Mouse (Mus musculus): ENCODE data around the gene 2010300C02Rik. TPM values are rescaled to one million over a fixed set of nuclear protein-coding genes. Genes with fewer than 3 reads are reported as not detected.
A peak's percentile ranks its signal among the peaks of the same experiment; 100 is the strongest.

2010300C02Rik gene
- polyA plus RNA-seq, 1 experiment from 2014 or later = 4.6 TPM

GRCm38 (mm10) chr1:37664496-37664895 is 55.4 kb downstream of the 2010300C02Rik start:
- Histone ChIP-seq H3K9me3 (no peaks in the 10 kb centered on the region), H3K4me3 (no peak overlapping the region), H3K27ac (replicated peaks) (no peak overlapping the region), H3K4me2 (no peak overlapping the region), H3K27me3 (replicated peaks) (no peaks in the 10 kb centered on the region), H3K36me3 (no peaks in the 10 kb centered on the region), H3K9ac (no peak overlapping the region), H3K4me1 (no peaks in the 10 kb centered on the region)
- no peak for ATAC-seq (ENCODE audit: extremely low read depth, insufficient number of reproducible peaks, low FRiP score, low TSS enrichment)
- WGBS = 80% methylated on average over 2 of the region's 2 CpGs

DNA sequence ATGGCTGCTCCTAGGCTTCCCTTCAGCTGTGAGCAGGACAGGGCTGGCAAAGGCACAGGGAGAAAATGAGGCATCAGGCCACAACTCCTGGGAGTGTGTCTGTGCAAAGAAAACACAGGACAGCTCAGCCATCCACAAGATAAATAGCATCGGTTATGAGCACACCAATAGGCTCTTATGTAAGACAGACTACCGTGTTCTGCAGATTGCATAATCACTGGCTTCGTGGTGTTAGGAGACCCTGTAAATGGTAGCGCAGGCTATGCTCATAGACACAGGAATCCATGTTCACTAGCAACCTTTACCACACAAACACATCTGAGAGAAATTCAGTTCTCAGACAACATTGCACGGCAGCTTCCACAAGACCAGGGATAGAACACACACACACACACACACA is 56.3 kb downstream of the 2010300C02Rik start:
- Histone ChIP-seq H3K9ac (no peak overlapping the region), H3K4me2 (no peak overlapping the region), H3K27me3 (replicated peaks) (no peaks in the 10 kb centered on the region), H3K4me1 (no peaks in the 10 kb centered on the region), H3K4me3 (no peak overlapping the region), H3K27ac (replicated peaks) (no peak overlapping the region), H3K36me3 (no peaks in the 10 kb centered on the region), H3K9me3 (no peaks in the 10 kb centered on the region)
- ATAC-seq (ENCODE audit: extremely low read depth, insufficient number of reproducible peaks, low FRiP score, low TSS enrichment) = no peak
- 69% methylated on average over 5 of the region's 5 CpGs for WGBS

DNA sequence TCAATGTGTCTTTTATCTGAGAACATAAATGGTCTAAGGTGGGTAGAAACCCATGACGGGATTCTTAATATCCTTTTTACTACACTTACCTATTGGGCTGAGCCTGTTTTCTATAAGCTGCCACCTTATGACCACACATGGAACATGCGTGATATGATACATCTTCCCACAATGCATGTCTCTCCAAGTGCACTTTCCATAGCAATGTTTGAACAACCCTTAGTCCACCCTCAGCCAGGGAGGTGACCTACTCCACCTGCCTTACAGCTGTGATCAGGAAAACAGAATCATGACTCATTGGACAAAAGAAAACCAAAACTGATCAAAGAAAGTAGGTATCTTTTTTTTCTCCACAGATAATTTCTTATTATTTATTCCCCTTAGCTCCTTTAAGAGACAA is 63.9 kb downstream of the 2010300C02Rik start:
- H3K27ac ChIP-seq (replicated peaks) = no peak overlapping the region
- H3K9ac ChIP-seq = no peak overlapping the region
- ATAC-seq (ENCODE audit: extremely low read depth, insufficient number of reproducible peaks, low FRiP score, low TSS enrichment) = no peak
- no peak overlapping the region for H3K4me2 ChIP-seq
- H3K9me3 ChIP-seq = peaks cover 9% of the 10 kb centered on the region
- H3K4me1 ChIP-seq = no peaks in the 10 kb centered on the region
- no peaks in the 10 kb centered on the region for H3K27me3 ChIP-seq (replicated peaks)
- H3K36me3 ChIP-seq = no peaks in the 10 kb centered on the region
- no peak overlapping the region for H3K4me3 ChIP-seq
- WGBS = 77% methylated on average over 2 of the region's 2 CpGs

DNA sequence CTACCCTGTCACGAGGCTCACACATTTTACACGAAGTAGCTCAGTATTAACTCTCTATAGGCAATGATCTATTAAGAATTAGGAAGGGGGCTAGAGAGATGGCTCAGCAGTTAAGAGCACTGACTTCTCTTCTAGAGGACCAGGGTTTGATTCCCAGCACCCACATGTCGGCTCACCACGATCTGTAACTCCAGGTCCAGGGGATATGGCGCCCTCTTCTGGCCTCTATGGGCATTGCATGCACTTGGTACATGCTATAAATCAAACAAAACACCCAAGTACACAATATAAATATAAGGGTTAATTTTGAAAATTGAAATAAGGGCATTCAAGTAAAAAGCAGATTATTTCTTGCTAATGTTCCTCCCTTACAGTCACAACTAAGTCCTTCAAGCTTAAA is 65.9 kb downstream of the 2010300C02Rik start:
- Histone ChIP-seq H3K9ac (no peak overlapping the region), H3K27ac (replicated peaks) (no peak overlapping the region), H3K36me3 (no peaks in the 10 kb centered on the region), H3K9me3 (peaks cover 9% of the 10 kb centered on the region), H3K27me3 (replicated peaks) (no peaks in the 10 kb centered on the region), H3K4me3 (no peak overlapping the region), H3K4me2 (no peak overlapping the region), H3K4me1 (no peaks in the 10 kb centered on the region)
- no peak for ATAC-seq (ENCODE audit: extremely low read depth, insufficient number of reproducible peaks, low FRiP score, low TSS enrichment)
- WGBS = 72% methylated on average over 5 of the region's 5 CpGs

DNA sequence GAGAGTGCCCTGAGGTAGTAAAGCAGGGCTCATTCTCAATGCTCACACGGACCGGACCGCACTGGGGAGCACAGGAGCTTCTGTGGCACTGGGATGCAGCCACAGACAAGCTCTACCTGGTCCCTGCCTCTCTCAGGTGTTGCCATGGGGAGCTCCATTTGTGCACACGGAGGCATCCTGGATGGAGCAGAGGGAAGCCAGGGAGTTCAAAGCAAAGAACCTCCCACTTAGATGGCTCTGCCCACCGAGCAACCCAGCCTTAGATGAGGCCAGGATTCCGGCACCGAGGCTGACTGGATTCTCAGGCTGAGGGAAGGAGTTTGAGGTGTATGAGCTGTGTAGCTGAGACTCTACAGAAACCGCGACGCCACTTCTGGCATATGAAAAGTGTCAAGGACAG is 72.8 kb downstream of the 2010300C02Rik start:
- H3K4me1 ChIP-seq = no peaks in the 10 kb centered on the region
- H3K27ac ChIP-seq (replicated peaks) = no peak overlapping the region
- no peaks in the 10 kb centered on the region for H3K9me3 ChIP-seq
- 84% methylated on average over 10 of the region's 10 CpGs for WGBS
- no peak overlapping the region for H3K4me2 ChIP-seq
- ATAC-seq (ENCODE audit: extremely low read depth, insufficient number of reproducible peaks, low FRiP score, low TSS enrichment) = no peak
- H3K36me3 ChIP-seq = no peaks in the 10 kb centered on the region
- no peak overlapping the region for H3K4me3 ChIP-seq
- no peak overlapping the region for H3K9ac ChIP-seq
- H3K27me3 ChIP-seq (replicated peaks) = no peaks in the 10 kb centered on the region

DNA sequence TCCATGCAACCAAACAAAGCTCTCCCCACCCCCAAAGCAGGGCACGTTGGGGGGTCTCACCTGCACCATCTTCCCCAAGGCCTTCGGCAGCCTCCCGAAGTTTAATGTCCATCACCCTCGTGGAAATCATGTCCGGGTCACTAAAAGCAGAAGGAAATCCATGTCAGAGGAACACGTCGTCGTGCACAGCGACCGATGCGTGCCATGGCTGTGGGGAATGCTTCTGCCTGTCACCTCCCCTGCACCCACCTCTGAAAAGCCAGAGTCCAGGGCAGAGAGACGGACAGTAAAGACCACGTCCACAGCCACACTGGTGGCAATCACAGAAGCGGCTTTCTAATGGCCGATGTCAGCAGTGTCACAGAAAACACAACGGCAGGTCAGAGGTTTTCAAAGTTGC is 75.4 kb downstream of the 2010300C02Rik start:
- no peaks in the 10 kb centered on the region for H3K36me3 ChIP-seq
- WGBS = 89% methylated on average over 16 of the region's 16 CpGs
- no peak for ATAC-seq (ENCODE audit: extremely low read depth, insufficient number of reproducible peaks, low FRiP score, low TSS enrichment)

GRCm38 (mm10) chr1:37643794-37644365 is 76.0 kb downstream of the 2010300C02Rik start:
- Histone ChIP-seq H3K9ac (no peak overlapping the region), H3K4me1 (peaks cover 2% of the 10 kb centered on the region; the same call in 1 of the 2 replicates), H3K4me2 (no peak overlapping the region), H3K36me3 (no peaks in the 10 kb centered on the region), H3K27ac (replicated peaks) (no peak overlapping the region), H3K27me3 (replicated peaks) (no peaks in the 10 kb centered on the region), H3K9me3 (no peaks in the 10 kb centered on the region), H3K4me3 (no peak overlapping the region)
- ATAC-seq (ENCODE audit: extremely low read depth, insufficient number of reproducible peaks, low FRiP score, low TSS enrichment) = no peak
- WGBS = 65% methylated on average over 5 of the region's 5 CpGs

More for the DNA sequence above, 75.4 kb downstream of the 2010300C02Rik start:
- H3K4me1 ChIP-seq = no peaks in the 10 kb centered on the region
- no peaks in the 10 kb centered on the region for H3K27me3 ChIP-seq (replicated peaks)
- no peak overlapping the region for H3K27ac ChIP-seq (replicated peaks)
- no peaks in the 10 kb centered on the region for H3K9me3 ChIP-seq
- no peak overlapping the region for H3K4me3 ChIP-seq
- no peak overlapping the region for H3K9ac ChIP-seq
- no peak overlapping the region for H3K4me2 ChIP-seq

- no peaks in the 10 kb centered on the region for H3K27me3 ChIP-seq (replicated peaks)
- no peak overlapping the region for H3K9ac ChIP-seq
- H3K27ac ChIP-seq (replicated peaks) = no peak overlapping the region
- H3K4me1 ChIP-seq = peaks cover 5% of the 10 kb centered on the region; the same call in 1 of the 2 replicates
- H3K4me2 ChIP-seq = no peak overlapping the region
- 82% methylated on average over 11 of the region's 11 CpGs for WGBS
- H3K4me3 ChIP-seq = no peak overlapping the region
- no peak for ATAC-seq (ENCODE audit: extremely low read depth, insufficient number of reproducible peaks, low FRiP score, low TSS enrichment)
- no peaks in the 10 kb centered on the region for H3K36me3 ChIP-seq
- no peaks in the 10 kb centered on the region for H3K9me3 ChIP-seq
These were observed 78.5 kb downstream of the 2010300C02Rik start for GRCm38 (mm10) chr1:37641361-37641760.

DNA sequence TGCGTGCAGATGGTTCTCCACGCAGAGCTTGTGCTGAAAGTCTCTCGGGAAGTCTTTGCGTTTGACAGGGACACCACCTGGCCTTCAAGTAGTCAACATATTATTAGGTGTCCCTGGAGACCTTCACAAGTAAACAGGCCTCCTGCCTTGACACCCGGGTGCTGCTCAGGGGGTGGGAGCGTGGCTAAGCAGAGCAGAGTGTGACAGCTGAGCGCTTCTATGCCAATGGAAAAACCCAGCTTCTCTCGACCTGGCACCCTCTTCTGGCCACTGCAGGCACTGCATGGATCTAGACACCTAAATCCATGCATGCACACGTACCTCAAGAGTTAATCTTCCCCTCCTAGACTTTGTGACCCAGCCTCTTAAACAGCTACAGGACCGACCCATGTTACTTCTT is 80.8 kb downstream of the 2010300C02Rik start:
- no peaks in the 10 kb centered on the region for H3K36me3 ChIP-seq
- 14% methylated on average over 10 of the region's 10 CpGs for WGBS
- H3K4me1 ChIP-seq = peaks cover 5% of the 10 kb centered on the region; the same call in 1 of the 2 replicates
- H3K27ac ChIP-seq (replicated peaks) = no peak overlapping the region
- H3K9me3 ChIP-seq = no peaks in the 10 kb centered on the region
- H3K27me3 ChIP-seq (replicated peaks) = no peaks in the 10 kb centered on the region
- no peak; the same call in 1 of the 2 replicates for ATAC-seq (ENCODE audit: extremely low read depth, insufficient number of reproducible peaks, low FRiP score, low TSS enrichment)
- H3K9ac ChIP-seq = peak overlapping the region; percentile 51; the same call in 1 of the 2 replicates
- peak overlapping the region; percentile 53 for H3K4me2 ChIP-seq
- peak overlapping the region; percentile 15; the same call in 1 of the 2 replicates for H3K4me3 ChIP-seq

DNA sequence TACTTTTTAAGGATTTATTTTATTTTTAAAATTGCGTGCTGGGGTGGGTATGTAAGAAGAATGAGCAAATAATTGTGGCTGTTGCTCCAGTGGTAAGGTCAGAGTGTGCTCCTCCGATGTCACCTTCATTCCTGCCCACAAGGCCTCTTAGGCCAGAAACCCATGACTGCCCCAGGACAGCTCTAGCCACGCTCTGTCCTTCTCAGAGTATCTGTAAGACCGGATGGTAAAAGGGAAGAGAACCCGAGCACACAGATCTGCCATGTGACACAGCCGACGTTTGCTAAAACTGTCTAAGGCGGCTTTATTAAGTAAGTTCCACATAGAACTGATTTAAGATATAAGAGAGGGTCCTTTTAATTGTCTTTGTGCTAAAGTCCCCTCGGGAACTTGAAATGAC is 81.3 kb downstream of the 2010300C02Rik start:
- WGBS = 72% methylated on average over 9 of the region's 9 CpGs
- 0 out of 2 replicates have a peak overlapping the region, but pooled peaks have one; percentile 51 for H3K9ac ChIP-seq
- no peaks in the 10 kb centered on the region for H3K36me3 ChIP-seq
- ATAC-seq (ENCODE audit: extremely low read depth, insufficient number of reproducible peaks, low FRiP score, low TSS enrichment) = no peak
- peak overlapping the region; percentile 53 for H3K4me2 ChIP-seq
- H3K27ac ChIP-seq (replicated peaks) = no peak overlapping the region
- no peak overlapping the region for H3K4me3 ChIP-seq
- H3K4me1 ChIP-seq = peaks cover 5% of the 10 kb centered on the region; the same call in 1 of the 2 replicates
- 0 out of 2 replicates have a peak, but pooled peaks cover 3% of the 10 kb centered on the region for H3K27me3 ChIP-seq (replicated peaks)
- no peaks in the 10 kb centered on the region for H3K9me3 ChIP-seq

GRCm38 (mm10) chr1:37637571-37637970 is 82.3 kb downstream of the 2010300C02Rik start:
- Histone ChIP-seq H3K4me1 (peaks cover 5% of the 10 kb centered on the region; the same call in 1 of the 2 replicates), H3K36me3 (no peaks in the 10 kb centered on the region), H3K9ac (no peak overlapping the region), H3K9me3 (no peaks in the 10 kb centered on the region), H3K4me3 (no peak overlapping the region), H3K27ac (replicated peaks) (no peak overlapping the region), H3K27me3 (replicated peaks) (0 out of 2 replicates have a peak, but pooled peaks cover 5% of the 10 kb centered on the region), H3K4me2 (no peak overlapping the region)
- ATAC-seq (ENCODE audit: extremely low read depth, insufficient number of reproducible peaks, low FRiP score, low TSS enrichment) = no peak
- 66% methylated on average over 11 of the region's 11 CpGs for WGBS

DNA sequence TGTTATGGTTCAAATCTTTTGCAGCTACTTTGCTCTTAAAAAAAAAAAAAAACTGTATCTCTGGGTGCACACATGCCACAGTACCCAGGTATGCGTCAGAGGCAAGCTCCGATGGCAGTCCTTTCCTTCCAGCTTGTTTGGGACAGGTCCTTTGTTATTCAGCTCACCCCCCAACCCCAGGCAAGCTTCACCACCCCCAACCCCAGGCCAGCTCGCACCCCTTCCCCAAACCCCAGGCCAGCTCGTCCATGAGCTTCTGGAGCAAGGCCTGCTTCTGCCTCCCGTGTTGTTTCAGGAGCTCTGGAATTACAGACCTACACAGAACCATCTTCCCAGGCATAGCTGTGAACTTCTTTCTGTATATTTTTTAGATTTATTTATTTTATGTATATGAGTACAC is 83.1 kb downstream of the 2010300C02Rik start:
- H3K27me3 ChIP-seq (replicated peaks) = 0 out of 2 replicates have a peak, but pooled peaks cover 5% of the 10 kb centered on the region
- no peak for ATAC-seq (ENCODE audit: extremely low read depth, insufficient number of reproducible peaks, low FRiP score, low TSS enrichment)
- H3K4me1 ChIP-seq = peaks cover 5% of the 10 kb centered on the region; the same call in 1 of the 2 replicates
- no peaks in the 10 kb centered on the region for H3K36me3 ChIP-seq
- 79% methylated on average over 5 of the region's 5 CpGs for WGBS
- H3K27ac ChIP-seq (replicated peaks) = no peak overlapping the region
- no peaks in the 10 kb centered on the region for H3K9me3 ChIP-seq
- no peak overlapping the region for H3K4me2 ChIP-seq
- no peak overlapping the region for H3K4me3 ChIP-seq
- H3K9ac ChIP-seq = no peak overlapping the region
